Comparison of ENCODE assay signal across 14 mouse cellular contexts in the genomic region with DNA sequence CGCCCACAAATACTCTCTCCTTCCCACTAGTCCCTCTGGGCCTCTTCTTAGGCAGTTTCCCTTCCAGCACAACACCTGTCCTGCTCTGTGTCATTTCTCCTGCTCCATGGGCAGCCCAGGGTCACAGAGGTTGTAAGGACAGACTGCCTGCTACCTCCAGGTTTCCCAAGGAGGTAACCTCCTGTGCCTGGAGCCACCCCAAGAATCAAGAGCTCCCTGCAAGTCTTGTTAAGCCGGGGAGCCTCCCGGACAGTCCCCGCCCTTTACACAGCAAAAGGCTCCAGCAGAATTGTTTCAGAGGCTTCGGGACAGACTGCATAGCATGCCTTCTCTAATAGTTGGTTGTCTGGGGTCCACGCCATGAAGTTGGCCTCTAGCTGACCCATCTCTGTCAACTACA.
"Had no signal": no experiment of that assay in that cellular context is flagged by ENCODE, and none has a peak within 500 bp of the region (broad histone marks: within the 10 kb centered on the region; RNA-seq: fewer than 3 reads in every experiment).

No protein-coding gene starts in this region.

- H3K4me2 ChIP-seq: limb, embryonic 13.5 days; liver, embryonic 12.5 days; midbrain, embryonic 11.5 days; midbrain, embryonic 15.5 days; neural tube, embryonic 12.5 days had no signal

- DNase-seq: kidney, adult 11 months; kidney, adult 9 months; kidney, postnatal 36 days; layer of hippocampus, adult 9-11 months; layer of hippocampus, postnatal 36 days; lung, postnatal 4 days; thymus, adult 18-20 months had no signal

- H3K9me3 ChIP-seq: limb, embryonic 13.5 days; liver, embryonic 12.5 days; megakaryocyte, embryonic 14.5 days; midbrain, embryonic 15.5 days; neural tube, embryonic 12.5 days had no signal

- ATAC-seq: liver, embryonic 12.5 days; midbrain, embryonic 15.5 days had no signal

- H3K27ac ChIP-seq: kidney, postnatal 0 days; limb, embryonic 13.5 days; liver, embryonic 12.5 days; midbrain, embryonic 15.5 days; neural tube, embryonic 12.5 days had no signal

- H3K4me3 ChIP-seq: limb, embryonic 13.5 days; liver, embryonic 12.5 days; midbrain, embryonic 15.5 days; neural tube, embryonic 12.5 days had no signal

- H3K9ac ChIP-seq: limb, embryonic 13.5 days; liver, embryonic 12.5 days; midbrain, embryonic 15.5 days; neural tube, embryonic 12.5 days had no signal

- H3K36me3 ChIP-seq: limb, embryonic 13.5 days; liver, embryonic 12.5 days; midbrain, embryonic 15.5 days; neural tube, embryonic 12.5 days had no signal
